Mouse (Mus musculus): Measurements from ENCODE around the gene Gm9803.
"Not testable (repeated sequence)": the region's sequence is repeated elsewhere in the genome, so short reads cannot be mapped to it uniquely, and the experiment has no call there.

The Gm9803 gene

DNA sequence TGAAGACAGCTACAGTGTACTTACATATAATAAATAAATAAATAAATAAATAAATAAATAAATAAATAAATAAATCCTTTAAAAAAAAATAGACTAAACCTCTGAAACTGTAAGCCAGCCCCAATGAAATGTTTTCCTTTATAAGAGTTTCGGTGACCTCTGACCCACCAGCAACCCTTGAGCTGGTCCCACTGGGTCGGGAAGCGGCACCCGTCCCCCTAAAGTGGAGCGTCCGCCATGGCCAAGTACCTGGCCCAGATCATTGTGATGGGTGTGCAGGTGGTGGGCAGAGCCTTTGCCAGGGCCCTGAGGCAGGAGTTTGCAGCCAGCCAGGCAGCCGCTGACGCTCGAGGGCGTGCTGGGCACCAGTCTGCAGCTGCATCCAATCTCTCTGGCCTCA lies at the start of gene Gm9803:
Gene Gm9803 (plus strand): TSS at position 154 of the 400 bp plus-strand sequence.
- not testable (repeated sequence) for DNase-seq

DNA sequence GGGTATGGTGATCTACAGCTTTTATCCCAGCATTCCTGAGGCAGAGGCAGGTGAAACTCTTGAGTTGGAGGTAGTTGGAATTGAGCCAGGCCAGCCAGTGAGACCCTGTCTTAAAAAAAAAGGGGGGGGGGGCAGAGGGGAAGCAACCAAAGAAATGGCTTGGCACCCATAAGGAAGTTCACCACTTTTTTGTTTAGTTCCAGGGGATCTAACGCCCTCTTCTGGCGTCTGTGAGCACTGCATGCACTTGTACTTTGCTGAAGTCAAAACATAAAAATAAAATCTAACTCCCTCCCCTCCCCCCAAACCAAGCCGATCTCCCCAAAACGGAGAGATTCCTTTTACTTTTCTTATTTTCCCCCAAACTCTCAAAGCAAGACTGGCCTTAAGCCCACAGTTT lies 48.5 kb upstream of the Gm9803 start:
- peak in 1 of 2 experiments; percentile 22 for DNase-seq

DNA sequence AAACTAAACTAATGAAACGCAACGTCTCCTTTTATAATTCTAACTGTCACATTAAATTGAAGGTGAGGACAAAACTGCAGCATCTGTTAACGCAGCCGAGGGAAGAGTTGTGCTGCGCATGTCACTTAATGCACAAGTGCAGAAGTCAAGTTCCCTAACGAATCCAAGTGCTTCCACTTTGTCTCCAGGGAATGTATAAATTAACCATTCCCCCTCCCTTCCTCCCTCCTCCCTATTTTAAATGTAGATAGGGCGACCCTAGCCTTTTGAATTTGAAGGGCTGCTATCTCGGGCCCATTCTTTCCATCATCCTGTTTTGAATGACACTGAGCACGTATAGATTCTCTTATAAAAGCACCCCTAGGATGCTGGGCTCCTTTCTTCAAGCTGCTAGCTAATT lies 46.4 kb upstream of the Gm9803 start:
- no peak for DNase-seq

DNA sequence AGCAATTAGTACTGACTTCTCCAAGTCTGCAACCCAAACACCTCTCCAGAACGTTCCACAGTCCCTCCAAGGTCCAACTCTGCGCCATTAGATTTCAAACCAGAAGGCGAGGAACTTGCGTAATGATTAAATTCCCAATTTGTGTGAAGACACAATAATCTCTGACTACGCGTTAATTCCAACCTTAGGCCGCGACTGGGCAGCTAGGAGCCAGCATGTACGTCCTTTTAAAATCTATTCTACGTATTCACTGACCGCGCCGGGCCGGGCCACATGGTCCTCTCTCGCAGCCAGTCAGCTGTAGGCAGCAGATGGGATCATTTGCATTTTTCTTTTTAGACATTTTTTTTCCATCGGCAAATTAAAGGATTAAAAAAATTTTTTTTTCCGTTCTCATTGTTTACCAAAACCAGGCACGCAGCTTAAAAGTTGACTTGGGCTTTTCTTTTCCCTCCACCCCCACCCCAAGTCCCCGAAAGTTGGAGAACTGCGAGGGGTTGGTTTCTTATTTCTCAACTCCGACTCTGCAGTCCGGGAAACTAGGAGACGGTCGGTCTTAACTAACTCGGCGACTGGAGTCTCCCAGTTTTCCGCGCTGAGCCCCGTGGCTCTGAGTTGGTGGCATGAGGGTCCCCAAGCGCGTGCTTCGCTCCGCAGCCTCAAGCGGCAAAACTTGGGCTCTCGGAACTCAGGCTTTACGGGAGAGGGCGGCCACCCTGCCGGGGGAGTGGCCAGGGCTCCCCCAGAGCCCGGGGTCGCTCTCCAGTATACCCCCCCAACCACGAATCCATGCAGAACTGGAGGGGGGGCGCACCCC lies 45.8 kb upstream of the Gm9803 start:
- DNase-seq: peak; percentile 19 to 31

DNA sequence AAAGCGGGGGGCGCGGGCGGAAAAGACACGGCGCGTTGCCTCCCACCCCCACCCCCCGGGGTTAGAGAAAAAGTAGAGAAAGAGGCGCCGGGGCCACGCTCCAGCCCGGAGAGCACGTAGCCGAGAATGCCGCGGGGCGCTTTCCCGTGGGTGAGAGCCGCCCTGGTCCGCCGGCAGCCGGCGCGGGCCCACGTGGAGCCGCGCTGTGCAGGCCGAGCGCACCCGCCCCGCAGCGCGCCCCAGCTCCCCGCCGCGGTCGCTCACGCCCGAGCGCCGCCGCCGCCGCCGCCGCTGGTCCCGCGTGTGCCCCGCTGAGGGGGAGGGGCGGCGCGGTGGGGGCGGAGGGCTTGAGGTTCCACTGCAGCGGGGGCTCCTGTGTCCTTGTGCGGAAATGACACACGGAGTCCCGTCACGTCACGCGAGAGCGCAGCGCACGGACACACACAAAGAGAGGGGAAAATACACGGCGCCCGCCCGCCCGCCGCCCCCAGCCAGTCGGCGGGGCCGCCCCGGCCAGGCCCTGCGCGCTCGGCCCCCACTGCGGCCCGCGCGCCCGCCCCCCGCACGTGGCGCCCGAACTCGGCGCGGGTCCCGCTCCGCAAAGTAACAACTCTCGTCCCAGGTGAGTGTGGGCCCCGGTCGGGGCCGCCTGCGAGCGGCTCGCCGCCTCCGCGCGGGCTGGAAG lies 45.0 kb upstream of the Gm9803 start, which contains the start of gene Bend3:
Gene Bend3 (plus strand): TSS at position 81 of the 685 bp plus-strand sequence.
- DNase-seq: peak; percentile 33 to 55

DNA sequence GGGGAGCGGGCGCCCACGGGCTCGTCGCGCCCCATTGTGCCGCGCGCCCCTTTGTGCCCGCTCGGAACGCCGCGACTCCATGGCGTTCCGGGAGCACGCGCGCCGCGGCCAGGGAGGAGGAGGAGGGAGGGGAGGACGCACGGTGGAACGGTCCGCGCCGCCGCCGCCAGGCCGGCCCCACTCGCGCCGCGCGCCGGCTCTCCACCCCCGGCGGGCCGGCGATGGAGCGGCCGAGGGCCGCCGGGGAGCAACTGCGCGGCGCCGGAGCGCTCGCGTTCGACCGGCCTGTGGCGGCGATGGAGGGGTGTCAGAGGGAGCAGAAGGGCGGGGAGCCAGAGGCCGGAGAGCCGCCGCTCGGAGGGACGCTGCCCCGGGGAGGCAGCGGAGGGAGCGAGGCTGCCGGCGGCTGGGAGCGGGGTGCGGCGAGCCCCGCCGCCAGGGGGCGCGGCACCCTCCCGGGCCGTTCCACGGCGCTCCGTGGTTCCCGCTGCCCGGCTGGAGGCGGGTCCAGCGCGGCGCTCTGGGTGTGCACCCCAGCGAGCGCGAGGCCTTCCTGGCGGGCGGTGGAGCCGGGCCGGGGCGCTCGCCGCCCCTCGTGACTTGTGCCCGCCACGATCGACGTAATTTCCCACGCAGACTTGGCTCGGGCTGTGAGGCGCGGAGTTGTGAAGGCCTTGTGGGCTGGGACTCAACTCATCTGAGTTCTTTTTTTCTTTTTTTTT lies 44.3 kb upstream of the Gm9803 start:
- peak; percentile 82 to 86 for DNase-seq

DNA sequence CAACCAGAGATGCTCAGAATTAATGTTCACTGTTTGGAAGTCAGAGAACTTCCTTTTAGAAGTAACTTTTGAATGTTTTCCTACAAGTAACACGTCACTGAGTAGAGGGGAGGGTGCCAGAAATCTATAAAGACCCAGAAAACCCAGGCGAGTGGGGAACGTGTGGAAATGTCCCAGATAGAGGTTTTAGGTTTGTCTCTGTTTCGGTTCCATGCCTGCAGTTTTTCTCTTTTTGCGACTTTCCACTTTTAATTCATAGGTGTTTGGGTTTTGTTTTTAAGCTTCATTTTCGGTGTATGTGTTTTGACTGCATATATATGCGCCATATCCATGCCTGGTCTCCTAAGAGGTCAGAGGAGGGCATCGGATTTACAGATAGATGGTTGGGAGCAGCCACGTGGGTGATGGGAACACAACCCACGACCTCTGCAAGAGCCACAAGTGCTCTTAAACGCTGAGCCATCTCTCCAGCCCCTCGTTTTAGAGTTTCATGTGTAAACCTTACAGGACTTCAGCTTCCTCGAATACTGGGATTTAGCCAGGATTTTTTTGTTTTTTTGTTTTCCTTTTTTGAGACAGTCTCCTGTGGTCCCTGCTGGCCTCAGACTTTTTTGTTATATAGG lies 43.5 kb upstream of the Gm9803 start:
- no peak for DNase-seq

DNA sequence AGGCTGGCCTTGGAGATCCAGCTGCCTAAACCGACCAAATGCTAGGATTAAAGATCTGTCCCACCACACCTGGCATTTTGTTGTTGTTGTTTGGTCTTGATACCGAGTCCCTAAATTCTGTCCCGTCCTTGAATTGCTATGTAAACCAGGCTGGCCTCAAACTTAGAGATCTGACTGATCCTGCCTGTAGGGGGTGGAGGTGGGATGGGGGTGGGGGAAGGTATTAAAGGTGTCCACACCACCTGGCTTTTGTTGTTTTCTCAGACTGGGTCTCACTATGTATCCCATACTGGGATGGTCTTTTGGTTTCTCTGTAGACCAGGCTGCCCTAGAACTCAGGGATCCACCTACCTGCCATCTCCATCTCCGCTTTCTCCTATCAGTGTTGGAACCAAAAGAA lies 42.7 kb upstream of the Gm9803 start:
- no peak for DNase-seq

DNA sequence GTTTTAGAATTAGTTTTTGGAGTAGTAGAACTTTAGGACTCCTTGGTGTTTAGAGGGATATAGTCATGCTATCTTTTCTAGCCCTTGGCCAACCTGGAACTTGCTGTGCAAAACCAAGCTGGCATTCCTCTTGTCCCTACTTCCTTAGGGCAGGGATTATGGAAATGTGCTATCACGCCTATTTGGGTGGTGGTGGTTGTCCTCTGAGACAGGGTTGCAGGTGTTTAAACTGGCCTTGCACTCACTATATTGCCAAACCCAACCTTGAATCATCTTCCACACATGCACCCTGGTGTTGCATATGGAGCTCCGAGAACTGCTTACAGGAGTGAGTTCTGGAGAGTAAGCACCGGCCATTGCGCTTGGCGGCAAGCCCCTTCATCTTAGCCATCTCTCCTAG lies 41.9 kb upstream of the Gm9803 start:
- no peak for DNase-seq

DNA sequence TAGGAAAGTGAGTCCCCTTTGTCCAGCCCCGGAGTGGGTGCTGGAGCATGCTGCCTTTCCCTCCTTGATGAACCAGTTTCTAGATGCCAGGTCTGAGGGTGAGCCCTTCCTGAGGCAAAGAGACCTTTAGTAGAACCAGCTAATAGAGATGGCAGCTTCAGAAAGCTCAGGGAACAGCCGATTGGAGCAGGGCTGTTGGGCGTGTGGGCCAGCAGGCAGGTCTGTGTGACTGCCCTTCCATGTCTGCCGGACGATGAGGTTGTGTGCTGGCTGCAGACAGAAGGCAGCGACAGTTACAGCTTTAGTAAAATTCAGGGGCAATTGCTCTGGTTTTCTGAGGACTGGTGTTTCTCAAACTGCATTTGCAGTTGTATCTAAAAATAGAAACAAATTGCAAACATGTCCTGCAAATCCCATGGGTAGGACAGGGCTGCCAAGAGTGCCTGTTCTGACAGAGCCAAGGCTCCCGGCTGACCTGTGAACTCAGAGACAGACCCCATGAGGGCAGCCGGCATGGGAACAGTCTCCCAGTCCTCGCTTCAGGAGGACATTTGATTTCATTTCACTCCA lies 40.4 kb upstream of the Gm9803 start:
- no peak for DNase-seq

DNA sequence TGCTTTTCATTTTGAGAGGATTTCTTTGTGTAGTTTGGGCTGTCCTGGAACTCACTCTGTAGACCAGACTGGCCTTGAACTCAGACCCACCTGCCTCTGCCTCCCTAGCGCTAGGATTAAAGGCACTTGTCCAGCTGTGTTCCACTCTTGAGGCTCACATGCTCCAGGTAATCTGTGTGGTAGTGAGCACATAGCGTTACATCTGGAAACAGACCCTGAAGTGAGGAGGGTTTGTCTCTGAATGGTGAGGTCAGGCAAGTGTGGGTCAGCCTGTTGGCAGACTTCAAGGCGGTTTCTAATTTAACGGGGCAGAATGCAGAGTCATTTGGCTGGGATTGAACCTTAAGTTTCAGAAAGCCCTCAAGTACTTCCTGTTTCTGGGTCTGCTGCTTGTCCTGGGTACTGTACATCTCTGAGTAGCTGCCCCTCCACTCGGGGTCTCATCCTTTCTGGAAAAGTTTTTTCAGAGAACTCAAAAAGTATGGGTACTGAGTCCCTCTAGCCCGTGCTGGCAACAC lies 38.1 kb upstream of the Gm9803 start:
- DNase-seq: no peak

DNA sequence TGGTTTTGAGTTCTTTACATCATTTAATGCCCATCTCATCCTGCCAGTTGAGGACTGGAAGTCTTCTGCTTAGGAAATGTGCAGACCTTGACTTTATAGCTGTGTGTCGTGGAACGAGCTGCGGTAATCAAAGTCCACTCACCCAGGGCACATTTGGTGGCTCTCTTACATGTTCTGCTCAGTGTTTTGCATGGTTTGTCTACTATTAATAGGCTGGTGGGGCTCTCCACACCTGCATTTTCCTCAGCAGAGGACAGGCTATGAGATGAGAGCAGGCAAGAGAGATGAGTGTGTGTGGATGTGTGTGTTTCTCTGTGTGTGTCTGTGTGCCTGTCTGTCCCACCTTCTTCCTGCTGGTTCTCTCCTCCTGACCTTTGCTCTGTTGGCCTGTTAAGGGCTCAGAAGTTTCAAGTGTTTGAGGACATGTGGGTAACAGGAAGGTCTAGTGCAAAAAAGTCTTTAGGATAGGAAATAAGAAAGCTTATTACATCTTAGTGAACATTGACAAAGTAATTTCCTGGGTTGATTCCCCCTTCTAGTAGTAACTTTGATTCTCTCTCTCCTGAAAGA lies 36.4 kb upstream of the Gm9803 start:
- no peak for DNase-seq

DNA sequence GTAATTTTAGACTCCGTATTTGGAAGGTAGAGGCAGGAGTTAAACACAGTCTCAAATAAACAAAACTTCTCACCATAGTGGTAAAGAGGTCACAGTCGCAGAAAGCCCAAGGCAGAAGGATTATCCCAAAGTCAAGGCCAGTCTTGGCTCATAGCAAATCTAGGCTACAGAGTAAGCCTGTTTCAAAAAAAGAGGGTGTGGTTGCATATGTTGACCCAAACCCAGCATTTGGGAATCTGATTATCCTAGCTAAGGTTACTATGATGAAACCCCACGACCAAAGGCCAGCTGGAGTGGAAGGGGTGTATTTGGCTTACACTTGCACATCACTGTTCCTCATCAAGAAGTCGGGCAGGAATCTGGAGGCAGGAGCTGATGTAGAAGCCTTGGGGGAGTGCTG lies 35.6 kb upstream of the Gm9803 start:
- no peak for DNase-seq

DNA sequence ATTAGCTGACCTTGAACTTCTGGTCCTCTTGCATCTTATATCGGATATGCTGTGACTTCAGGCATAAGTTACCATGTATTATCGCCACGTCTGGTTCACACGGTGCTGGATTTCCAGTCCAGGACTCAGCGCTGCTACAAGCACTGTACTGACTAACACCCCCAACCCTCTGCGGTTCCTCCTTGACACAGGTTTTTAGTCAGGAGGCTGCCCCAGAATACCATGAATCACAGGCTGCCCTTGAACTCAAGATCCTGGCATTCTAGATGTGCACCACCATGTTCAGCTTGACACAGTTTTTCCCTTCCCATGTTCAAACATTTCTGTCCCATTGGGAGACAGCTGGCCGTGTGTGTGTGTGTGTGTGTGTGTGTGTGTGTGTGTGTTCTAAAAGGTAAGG lies 34.7 kb upstream of the Gm9803 start:
- no peak for DNase-seq

DNA sequence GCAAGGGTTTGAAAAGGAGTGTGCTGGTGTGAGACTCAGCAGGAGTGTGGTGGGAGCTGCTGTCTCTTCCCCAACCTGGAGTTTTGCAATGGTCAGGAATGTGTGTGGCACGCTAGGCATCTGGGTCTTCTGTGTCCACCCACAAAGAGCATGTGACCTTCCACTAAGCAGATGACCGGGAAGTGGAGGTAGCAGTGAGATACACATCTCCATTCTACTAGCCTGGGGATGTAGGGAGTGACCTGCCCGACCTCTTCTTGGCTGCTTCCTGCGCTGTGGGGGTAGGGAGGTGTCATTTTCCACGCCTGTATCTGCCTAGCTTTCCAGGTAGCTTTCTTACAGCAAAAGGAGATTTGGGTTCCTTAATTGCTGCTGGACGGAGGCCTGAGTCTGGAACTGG lies 34.3 kb upstream of the Gm9803 start:
- no peak for DNase-seq

DNA sequence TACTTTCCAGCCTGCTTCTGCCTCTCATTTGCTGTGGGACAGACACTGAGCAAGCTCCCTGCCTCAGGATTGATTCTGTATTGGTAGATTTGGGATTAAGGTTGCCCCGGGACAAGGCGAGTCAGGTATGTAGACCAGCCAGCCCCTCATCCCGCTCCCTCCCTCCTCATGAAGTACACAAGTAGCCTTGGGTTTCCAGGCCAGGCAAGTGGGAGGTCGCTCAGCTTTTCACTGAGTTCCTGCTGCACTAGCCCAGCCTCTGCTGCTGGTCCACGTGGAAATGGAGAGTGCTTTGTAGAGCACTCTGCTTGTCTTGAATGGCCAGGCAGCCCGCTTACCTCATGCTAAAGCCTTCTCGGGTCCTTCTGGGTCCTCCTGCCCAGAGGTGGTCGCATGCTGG lies 33.9 kb upstream of the Gm9803 start:
- DNase-seq: no peak

DNA sequence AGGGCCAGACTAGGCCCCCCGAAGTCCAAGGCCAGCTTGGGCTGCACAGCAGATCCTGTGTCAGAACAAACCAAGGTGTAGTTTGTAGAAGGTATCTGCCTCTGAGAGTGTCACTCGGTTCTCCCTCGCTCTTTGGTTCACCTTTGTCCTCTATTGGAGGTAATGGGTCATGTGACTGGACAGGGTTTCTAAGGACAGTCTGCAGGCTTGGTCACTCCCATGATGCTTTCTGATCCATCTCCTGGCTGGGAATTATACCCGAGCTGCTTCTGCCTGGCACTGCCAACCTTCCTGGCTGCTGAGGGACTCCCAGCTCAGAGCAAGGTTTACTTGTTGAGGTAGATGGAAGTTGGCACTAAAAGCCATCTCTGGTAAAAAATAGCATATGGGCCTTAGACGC lies 33.0 kb upstream of the Gm9803 start:
- no peak for DNase-seq

DNA sequence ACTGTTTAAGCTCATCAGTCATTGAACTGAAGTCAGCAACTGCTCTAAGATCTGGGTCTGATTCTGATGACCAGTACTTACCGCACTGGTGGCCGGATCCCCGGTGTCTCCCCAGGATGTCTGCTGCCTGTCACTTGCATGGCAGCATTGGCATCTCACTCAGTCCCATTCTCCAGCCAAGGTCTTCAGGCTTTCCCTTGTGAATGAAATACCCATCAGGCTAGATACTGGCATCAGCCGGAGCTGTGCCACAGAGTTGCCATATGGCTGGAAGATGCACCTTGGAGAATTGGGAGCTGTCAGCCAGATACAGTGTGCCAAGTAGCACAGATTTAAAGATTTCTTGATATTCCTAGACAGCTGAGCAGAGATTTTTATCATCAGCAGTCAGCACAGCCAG lies 21.3 kb upstream of the Gm9803 start:
- DNase-seq: no peak

DNA sequence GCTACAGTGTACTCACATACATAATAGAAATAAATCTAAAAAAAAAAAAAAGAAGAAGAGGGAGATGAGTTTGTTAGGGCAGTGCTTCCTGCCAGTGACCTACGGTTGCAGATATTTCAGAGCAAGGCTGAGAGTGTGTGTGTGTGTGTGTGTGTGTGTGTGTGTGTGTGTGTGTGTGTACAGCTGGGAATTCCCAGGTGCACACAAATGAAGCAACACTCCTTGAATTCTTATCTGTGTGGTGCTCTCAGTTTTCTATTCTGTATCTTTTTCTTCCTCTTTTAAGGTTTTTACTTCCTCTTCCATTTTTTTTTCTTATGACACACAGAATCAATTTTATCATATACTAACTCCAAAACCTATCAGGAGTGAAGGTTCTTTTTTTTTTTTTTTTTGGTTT lies 19.6 kb upstream of the Gm9803 start:
- no peak for DNase-seq

DNA sequence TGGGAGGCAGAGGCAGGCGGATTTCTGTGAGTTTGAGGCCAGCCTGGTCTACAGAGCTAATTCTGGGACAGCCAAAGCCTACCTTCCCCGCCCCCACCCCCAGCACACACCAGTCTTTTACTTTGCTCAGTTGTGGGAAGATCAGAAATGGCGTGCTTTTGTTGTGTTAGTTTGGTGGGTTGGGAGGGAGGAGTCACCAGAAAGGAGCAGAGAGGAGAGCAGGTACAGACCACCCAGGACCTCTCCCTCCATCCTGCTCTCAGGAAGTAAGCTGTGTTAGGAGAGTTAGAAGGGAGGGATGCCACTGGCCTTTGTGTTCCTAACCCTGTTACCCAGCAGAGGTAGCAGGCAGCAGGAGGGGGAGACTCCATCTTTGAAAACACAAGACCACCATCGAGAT lies 16.8 kb upstream of the Gm9803 start:
- DNase-seq: no peak

DNA sequence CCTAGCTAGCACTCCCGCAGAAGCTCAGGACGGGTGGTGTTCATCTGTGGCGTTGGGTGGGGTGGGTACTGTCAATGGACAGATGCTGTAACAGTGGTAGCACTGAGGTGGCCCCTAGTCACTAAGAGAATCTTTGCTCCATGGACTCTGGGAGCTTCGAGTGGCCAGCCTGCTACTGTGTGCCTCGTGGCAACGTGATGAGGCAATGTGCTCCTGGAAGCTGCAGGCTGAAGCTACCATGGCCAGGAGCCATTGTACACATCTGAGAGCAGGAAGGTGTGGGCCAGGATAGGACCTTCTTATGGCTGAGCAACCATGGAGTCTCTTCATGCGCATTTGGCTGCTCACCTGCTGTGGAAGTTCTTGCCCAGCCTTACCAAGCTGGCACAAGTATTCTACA lies 14.7 kb upstream of the Gm9803 start:
- no peak for DNase-seq

DNA sequence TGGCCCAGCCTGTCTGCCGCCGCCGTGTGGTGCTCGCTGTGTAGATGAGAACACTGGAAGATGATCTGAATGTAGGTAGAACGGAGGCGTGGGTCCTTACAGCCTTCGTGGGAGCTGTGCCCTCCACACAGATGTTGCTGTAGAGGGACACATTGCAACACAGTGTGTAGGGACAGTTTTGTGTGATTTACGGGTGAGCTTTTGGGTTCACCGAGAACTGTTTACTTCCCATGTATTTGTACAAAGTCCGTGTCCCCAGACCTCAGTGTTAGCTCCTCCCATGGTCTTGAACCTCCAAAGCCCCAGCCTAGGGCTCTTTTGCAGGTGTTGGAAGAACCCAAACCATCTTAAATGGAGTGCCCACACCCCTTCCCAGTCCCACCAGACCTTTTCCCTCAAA lies 10.9 kb upstream of the Gm9803 start:
- no peak for DNase-seq
